Mouse (Mus musculus): ENCODE measurements at regions not wholly inside any gene's neighbourhood (a gene's known extent, or its start where the extent isn't known, plus 50 kb on each side); places are given as distances from the start of the nearest gene placed in this dataset.

GRCm38 (mm10) chr2:159610451-159610850 lies 723.5 kb downstream of the Gm826 start:
- ATAC-seq (replicated peaks; ENCODE audit: low FRiP score) (no peak), DNase-seq (ENCODE audit: low spot score) (no peak)
- Histone ChIP-seq H3K9me3 (ENCODE audit: control insufficient read depth, low read length) (no peaks in the 10 kb centered on the region), H3K36me3 (ENCODE audit: control insufficient read depth, insufficient read depth, low read length) (no peaks in the 10 kb centered on the region), H3K9ac (ENCODE audit: low read depth, low read length) (no peak overlapping the region), H3K27ac (ENCODE audit: low read depth, low read length) (no peak overlapping the region), H3K4me2 (no peak overlapping the region), H3K27me3 (replicated peaks; ENCODE audit: control insufficient read depth, insufficient read depth, low read length) (no peaks in the 10 kb centered on the region), H3K4me3 (ENCODE audit: low read depth, low read length) (no peak overlapping the region), H3K4me1 (replicated peaks; ENCODE audit: control insufficient read depth, insufficient read depth, low read length) (no peaks in the 10 kb centered on the region)
- WGBS: 77% methylated on average over 4 of the region's 4 CpGs

- 66% methylated on average over 4 of the region's 4 CpGs for WGBS
- no peaks in the 10 kb centered on the region for H3K27me3 ChIP-seq (replicated peaks; ENCODE audit: control insufficient read depth, insufficient read depth, low read length)
- H3K4me2 ChIP-seq: no peak overlapping the region
- no peak overlapping the region for H3K9ac ChIP-seq (ENCODE audit: low read depth, low read length)
- DNase-seq (ENCODE audit: low spot score): no peak
- no peak for ATAC-seq (replicated peaks; ENCODE audit: low FRiP score)
- H3K4me3 ChIP-seq (ENCODE audit: low read depth, low read length): no peak overlapping the region
- no peak overlapping the region for H3K27ac ChIP-seq (ENCODE audit: low read depth, low read length)
- H3K36me3 ChIP-seq (ENCODE audit: control insufficient read depth, insufficient read depth, low read length): no peaks in the 10 kb centered on the region
- H3K9me3 ChIP-seq (ENCODE audit: control insufficient read depth, low read length): no peaks in the 10 kb centered on the region
- no peaks in the 10 kb centered on the region for H3K4me1 ChIP-seq (replicated peaks; ENCODE audit: control insufficient read depth, insufficient read depth, low read length)
Measured at GRCm38 (mm10) chr2:159616685-159617084, 717.3 kb downstream of the Gm826 start.

GRCm38 (mm10) chr2:159621261-159621660 lies 712.7 kb downstream of the Gm826 start:
- ATAC-seq (replicated peaks; ENCODE audit: low FRiP score) (no peak), DNase-seq (ENCODE audit: low spot score) (no peak)
- H3K4me3 ChIP-seq (ENCODE audit: low read depth, low read length): no peak overlapping the region
- H3K36me3 ChIP-seq (ENCODE audit: control insufficient read depth, insufficient read depth, low read length): no peaks in the 10 kb centered on the region
- no peak overlapping the region for H3K9ac ChIP-seq (ENCODE audit: low read depth, low read length)
- H3K27ac ChIP-seq (ENCODE audit: low read depth, low read length): no peak overlapping the region
- H3K9me3 ChIP-seq (ENCODE audit: control insufficient read depth, low read length): no peaks in the 10 kb centered on the region
- H3K27me3 ChIP-seq (replicated peaks; ENCODE audit: control insufficient read depth, insufficient read depth, low read length): no peaks in the 10 kb centered on the region
- H3K4me1 ChIP-seq (replicated peaks; ENCODE audit: control insufficient read depth, insufficient read depth, low read length): no peaks in the 10 kb centered on the region
- WGBS: 80% methylated on average over 6 of the region's 6 CpGs
- no peak overlapping the region for H3K4me2 ChIP-seq

GRCm38 (mm10) chr2:159622141-159622669 lies 711.8 kb downstream of the Gm826 start:
- no peak for DNase-seq (ENCODE audit: low spot score)
- H3K4me1 ChIP-seq (replicated peaks; ENCODE audit: control insufficient read depth, insufficient read depth, low read length): no peaks in the 10 kb centered on the region
- H3K27me3 ChIP-seq (replicated peaks; ENCODE audit: control insufficient read depth, insufficient read depth, low read length): no peaks in the 10 kb centered on the region
- H3K9me3 ChIP-seq (ENCODE audit: control insufficient read depth, low read length): no peaks in the 10 kb centered on the region
- no peak for ATAC-seq (replicated peaks; ENCODE audit: low FRiP score)
- H3K36me3 ChIP-seq (ENCODE audit: control insufficient read depth, insufficient read depth, low read length): no peaks in the 10 kb centered on the region
- H3K4me3 ChIP-seq (ENCODE audit: low read depth, low read length): no peak overlapping the region
- H3K9ac ChIP-seq (ENCODE audit: low read depth, low read length): no peak overlapping the region
- WGBS: 55% methylated on average over 5 of the region's 5 CpGs
- H3K27ac ChIP-seq (ENCODE audit: low read depth, low read length): no peak overlapping the region
- H3K4me2 ChIP-seq: no peak overlapping the region

- 65% methylated on average over 1 of the region's 1 CpGs for WGBS
Measured at GRCm38 (mm10) chr2:159625306-159625705, 708.7 kb downstream of the Gm826 start.

GRCm38 (mm10) chr2:159645861-159646260 lies 688.1 kb downstream of the Gm826 start:
- Histone ChIP-seq H3K4me2 (no peak overlapping the region), H3K27me3 (replicated peaks; ENCODE audit: control insufficient read depth, insufficient read depth, low read length) (no peaks in the 10 kb centered on the region), H3K27ac (ENCODE audit: low read depth, low read length) (no peak overlapping the region), H3K4me1 (replicated peaks; ENCODE audit: control insufficient read depth, insufficient read depth, low read length) (no peaks in the 10 kb centered on the region), H3K4me3 (ENCODE audit: low read depth, low read length) (no peak overlapping the region), H3K9me3 (ENCODE audit: control insufficient read depth, low read length) (no peaks in the 10 kb centered on the region), H3K9ac (ENCODE audit: low read depth, low read length) (no peak overlapping the region), H3K36me3 (ENCODE audit: control insufficient read depth, insufficient read depth, low read length) (no peaks in the 10 kb centered on the region)
- ATAC-seq (replicated peaks; ENCODE audit: low FRiP score) (no peak), DNase-seq (ENCODE audit: low spot score) (no peak)
- WGBS: 53% methylated on average over 4 of the region's 4 CpGs

More at GRCm38 (mm10) chr2:159625306-159625705, 708.7 kb downstream of the Gm826 start:
- no peaks in the 10 kb centered on the region for H3K9me3 ChIP-seq (ENCODE audit: control insufficient read depth, low read length)
- H3K27me3 ChIP-seq (replicated peaks; ENCODE audit: control insufficient read depth, insufficient read depth, low read length): no peaks in the 10 kb centered on the region
- H3K4me1 ChIP-seq (replicated peaks; ENCODE audit: control insufficient read depth, insufficient read depth, low read length): no peaks in the 10 kb centered on the region
- DNase-seq (ENCODE audit: low spot score): no peak
- no peak overlapping the region for H3K4me2 ChIP-seq
- ATAC-seq (replicated peaks; ENCODE audit: low FRiP score): no peak
- no peak overlapping the region for H3K9ac ChIP-seq (ENCODE audit: low read depth, low read length)
- no peak overlapping the region for H3K27ac ChIP-seq (ENCODE audit: low read depth, low read length)
- no peaks in the 10 kb centered on the region for H3K36me3 ChIP-seq (ENCODE audit: control insufficient read depth, insufficient read depth, low read length)
- H3K4me3 ChIP-seq (ENCODE audit: low read depth, low read length): no peak overlapping the region

GRCm38 (mm10) chr2:159646595-159646994 lies 687.4 kb downstream of the Gm826 start:
- Histone ChIP-seq H3K9me3 (ENCODE audit: control insufficient read depth, low read length) (no peaks in the 10 kb centered on the region), H3K4me1 (replicated peaks; ENCODE audit: control insufficient read depth, insufficient read depth, low read length) (no peaks in the 10 kb centered on the region), H3K9ac (ENCODE audit: low read depth, low read length) (no peak overlapping the region), H3K36me3 (ENCODE audit: control insufficient read depth, insufficient read depth, low read length) (no peaks in the 10 kb centered on the region), H3K4me3 (ENCODE audit: low read depth, low read length) (no peak overlapping the region), H3K27ac (ENCODE audit: low read depth, low read length) (no peak overlapping the region), H3K27me3 (replicated peaks; ENCODE audit: control insufficient read depth, insufficient read depth, low read length) (no peaks in the 10 kb centered on the region), H3K4me2 (no peak overlapping the region)
- DNase-seq (ENCODE audit: low spot score): no peak
- 90% methylated on average over 2 of the region's 2 CpGs for WGBS
- ATAC-seq (replicated peaks; ENCODE audit: low FRiP score): no peak

- Histone ChIP-seq H3K9ac (ENCODE audit: low read depth, low read length) (no peak overlapping the region), H3K9me3 (ENCODE audit: control insufficient read depth, low read length) (no peaks in the 10 kb centered on the region), H3K36me3 (ENCODE audit: control insufficient read depth, insufficient read depth, low read length) (no peaks in the 10 kb centered on the region), H3K27me3 (replicated peaks; ENCODE audit: control insufficient read depth, insufficient read depth, low read length) (no peaks in the 10 kb centered on the region), H3K4me3 (ENCODE audit: low read depth, low read length) (no peak overlapping the region), H3K4me1 (replicated peaks; ENCODE audit: control insufficient read depth, insufficient read depth, low read length) (no peaks in the 10 kb centered on the region), H3K4me2 (no peak overlapping the region), H3K27ac (ENCODE audit: low read depth, low read length) (no peak overlapping the region)
- no peak for ATAC-seq (replicated peaks; ENCODE audit: low FRiP score)
- no peak for DNase-seq (ENCODE audit: low spot score)
- WGBS: 81% methylated on average over 3 of the region's 3 CpGs
Measured at GRCm38 (mm10) chr2:159652243-159652642, 681.7 kb downstream of the Gm826 start.

GRCm38 (mm10) chr2:159676845-159677244 lies 657.1 kb downstream of the Gm826 start:
- H3K4me3 ChIP-seq (ENCODE audit: low read depth, low read length): no peak overlapping the region
- H3K36me3 ChIP-seq (ENCODE audit: control insufficient read depth, insufficient read depth, low read length): no peaks in the 10 kb centered on the region
- H3K4me2 ChIP-seq: no peak overlapping the region
- no peak overlapping the region for H3K9ac ChIP-seq (ENCODE audit: low read depth, low read length)
- no peaks in the 10 kb centered on the region for H3K4me1 ChIP-seq (replicated peaks; ENCODE audit: control insufficient read depth, insufficient read depth, low read length)
- ATAC-seq (replicated peaks; ENCODE audit: low FRiP score) (no peak), DNase-seq (ENCODE audit: low spot score) (no peak)
- H3K27me3 ChIP-seq (replicated peaks; ENCODE audit: control insufficient read depth, insufficient read depth, low read length): no peaks in the 10 kb centered on the region
- 39% methylated on average over 3 of the region's 3 CpGs for WGBS
- no peaks in the 10 kb centered on the region for H3K9me3 ChIP-seq (ENCODE audit: control insufficient read depth, low read length)
- H3K27ac ChIP-seq (ENCODE audit: low read depth, low read length): no peak overlapping the region
